Mouse (Mus musculus): ENCODE data around the gene Dnmt3b. TPM values are rescaled to one million over a fixed set of nuclear protein-coding genes. Genes with fewer than 3 reads are reported as not detected.
"Not testable (repeated sequence)": the region's sequence is repeated elsewhere in the genome, so short reads cannot be mapped to it uniquely, and the experiment has no call there.

The Dnmt3b gene
- polyA plus RNA-seq, 1 experiment from 2014 or later: 3.0 TPM

DNA sequence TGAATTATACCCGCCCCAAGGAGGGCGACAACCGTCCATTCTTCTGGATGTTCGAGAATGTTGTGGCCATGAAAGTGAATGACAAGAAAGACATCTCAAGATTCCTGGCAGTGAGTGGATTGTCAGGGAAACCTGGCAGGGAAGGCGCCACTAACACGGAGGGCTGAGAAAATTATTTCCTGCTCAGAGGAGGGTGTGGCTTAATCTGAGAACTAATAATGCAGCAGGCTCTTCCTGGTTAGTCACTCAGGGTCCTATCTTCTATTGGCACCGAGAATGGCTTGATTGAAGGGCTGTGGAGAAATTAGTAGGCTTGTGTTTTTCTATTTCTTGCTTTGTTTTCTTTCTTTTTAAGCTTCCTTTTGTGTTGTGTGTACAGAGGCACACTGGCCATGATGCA lies 28.3 kb downstream of the Dnmt3b start:
- Histone ChIP-seq H3K27ac (ENCODE audit: low read length) (no peak overlapping the region), H3K4me1 (ENCODE audit: control insufficient read depth, insufficient read depth, low read length) (no peaks in the 10 kb centered on the region), H3K9me3 (replicated peaks; ENCODE audit: control insufficient read depth, low read length, poor library complexity, severe bottlenecking) (no peaks in the 10 kb centered on the region), H3K4me2 (ENCODE audit: low read length) (no peak overlapping the region), H3K36me3 (ENCODE audit: control insufficient read depth, insufficient read depth, low read length) (0 out of 2 replicates have a peak, but pooled peaks cover 4% of the 10 kb centered on the region), H3K9ac (ENCODE audit: low read depth, low read length) (no peak overlapping the region), H3K4me3 (ENCODE audit: low read depth, low read length) (no peak overlapping the region), H3K27me3 (ENCODE audit: control insufficient read depth, insufficient read depth, low read depth, low read length) (no peaks in the 10 kb centered on the region)
- WGBS: 92% methylated on average over 7 of the region's 7 CpGs
- ATAC-seq: no peak

DNA sequence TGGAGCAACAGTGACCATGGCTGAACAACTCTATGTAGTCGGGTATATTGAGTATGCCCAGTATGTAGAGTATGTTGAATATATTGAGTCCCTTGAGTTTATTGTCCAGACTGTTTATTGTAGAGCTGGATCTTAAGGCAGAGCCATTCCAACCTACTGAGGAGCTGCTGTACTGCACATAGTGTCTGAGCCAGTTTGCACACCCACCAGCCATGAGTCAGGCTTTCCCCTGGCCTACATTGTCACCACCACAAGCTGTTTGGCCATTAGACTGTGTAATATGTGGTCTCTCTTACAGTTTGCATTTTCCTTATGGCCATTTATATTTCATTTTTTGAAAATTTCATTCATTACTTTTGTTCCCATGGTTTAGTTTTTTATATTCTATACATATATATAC lies 30.7 kb downstream of the Dnmt3b start:
- no peak overlapping the region for H3K9ac ChIP-seq (ENCODE audit: low read depth, low read length)
- peaks cover 4% of the 10 kb centered on the region; the same call in 1 of the 2 replicates for H3K36me3 ChIP-seq (ENCODE audit: control insufficient read depth, insufficient read depth, low read length)
- H3K4me3 ChIP-seq (ENCODE audit: low read depth, low read length): no peak overlapping the region
- no peaks in the 10 kb centered on the region for H3K4me1 ChIP-seq (ENCODE audit: control insufficient read depth, insufficient read depth, low read length)
- WGBS: 83% methylated on average over 1 of the region's 1 CpGs
- no peak overlapping the region for H3K4me2 ChIP-seq (ENCODE audit: low read length)
- no peaks in the 10 kb centered on the region for H3K9me3 ChIP-seq (replicated peaks; ENCODE audit: control insufficient read depth, low read length, poor library complexity, severe bottlenecking)
- no peaks in the 10 kb centered on the region for H3K27me3 ChIP-seq (ENCODE audit: control insufficient read depth, insufficient read depth, low read depth, low read length)
- H3K27ac ChIP-seq (ENCODE audit: low read length): no peak overlapping the region
- no peak for ATAC-seq

DNA sequence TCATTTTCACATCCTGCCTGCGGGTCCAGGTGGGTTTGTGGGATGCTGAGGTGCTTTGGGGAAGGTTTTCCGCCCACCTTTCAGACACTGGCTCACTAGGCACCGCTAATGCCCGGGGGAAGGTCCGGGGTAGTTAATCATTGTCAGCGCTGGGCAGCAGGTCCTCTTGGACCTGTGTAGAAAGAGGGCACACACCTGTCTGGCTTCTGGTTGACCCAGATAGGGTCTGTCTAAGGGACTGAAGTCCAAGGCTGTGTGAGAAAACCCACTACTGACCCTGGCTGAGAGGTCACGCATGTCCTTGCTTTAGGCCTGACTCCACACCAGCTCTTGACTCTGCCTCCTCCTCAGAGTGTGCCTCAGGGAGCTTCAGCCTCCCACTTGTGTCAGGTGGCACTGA lies 44.2 kb downstream of the Dnmt3b start:
- not testable (repeated sequence) for H3K4me2 ChIP-seq (ENCODE audit: low read length); H3K4me1 ChIP-seq (ENCODE audit: control insufficient read depth, insufficient read depth, low read length); H3K36me3 ChIP-seq (ENCODE audit: control insufficient read depth, insufficient read depth, low read length); H3K9me3 ChIP-seq (replicated peaks; ENCODE audit: control insufficient read depth, low read length, poor library complexity, severe bottlenecking); ATAC-seq; H3K27ac ChIP-seq (ENCODE audit: low read length); H3K9ac ChIP-seq (ENCODE audit: low read depth, low read length); H3K4me3 ChIP-seq (ENCODE audit: low read depth, low read length); H3K27me3 ChIP-seq (ENCODE audit: control insufficient read depth, insufficient read depth, low read depth, low read length)
- WGBS: 88% methylated on average over 5 of the region's 7 CpGs

DNA sequence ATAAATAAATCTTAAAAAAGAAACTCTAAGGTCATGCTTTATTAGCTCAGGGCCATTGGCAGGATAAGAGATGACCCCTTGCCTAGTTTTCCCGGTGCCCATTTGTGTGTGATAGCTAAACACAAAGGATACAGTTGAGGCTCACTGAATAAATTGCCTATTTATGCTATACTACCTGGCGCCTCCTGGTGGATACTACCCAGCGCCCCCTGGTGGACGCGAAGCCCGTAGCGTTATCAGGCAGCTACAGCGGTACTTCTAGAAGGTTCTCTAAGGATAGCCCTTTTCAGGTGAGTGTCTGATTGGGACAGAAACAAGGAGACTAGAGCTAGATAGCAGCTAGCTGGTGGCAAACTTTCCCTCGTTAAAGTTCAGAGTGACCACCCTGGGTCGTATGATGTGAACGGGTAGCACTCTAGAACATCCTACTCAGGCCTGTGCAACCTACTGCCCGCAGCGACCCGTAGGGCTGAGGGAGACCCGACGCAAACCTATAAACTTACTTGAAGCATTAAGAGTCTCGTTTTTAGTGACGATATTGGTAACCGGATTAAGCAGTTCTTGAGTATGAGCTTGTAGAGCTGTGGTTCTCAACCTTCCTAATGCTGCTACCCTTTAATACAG lies 45.3 kb downstream of the Dnmt3b start:
- 66% methylated on average over 19 of the region's 19 CpGs for WGBS
- Histone ChIP-seq H3K27me3 (ENCODE audit: control insufficient read depth, insufficient read depth, low read depth, low read length) (no peaks in the 10 kb centered on the region), H3K36me3 (ENCODE audit: control insufficient read depth, insufficient read depth, low read length) (no peaks in the 10 kb centered on the region), H3K4me3 (ENCODE audit: low read depth, low read length) (no peak overlapping the region), H3K4me1 (ENCODE audit: control insufficient read depth, insufficient read depth, low read length) (no peaks in the 10 kb centered on the region), H3K27ac (ENCODE audit: low read length) (no peak overlapping the region), H3K9ac (ENCODE audit: low read depth, low read length) (no peak overlapping the region), H3K4me2 (ENCODE audit: low read length) (no peak overlapping the region), H3K9me3 (replicated peaks; ENCODE audit: control insufficient read depth, low read length, poor library complexity, severe bottlenecking) (no peaks in the 10 kb centered on the region)
- ATAC-seq: no peak

DNA sequence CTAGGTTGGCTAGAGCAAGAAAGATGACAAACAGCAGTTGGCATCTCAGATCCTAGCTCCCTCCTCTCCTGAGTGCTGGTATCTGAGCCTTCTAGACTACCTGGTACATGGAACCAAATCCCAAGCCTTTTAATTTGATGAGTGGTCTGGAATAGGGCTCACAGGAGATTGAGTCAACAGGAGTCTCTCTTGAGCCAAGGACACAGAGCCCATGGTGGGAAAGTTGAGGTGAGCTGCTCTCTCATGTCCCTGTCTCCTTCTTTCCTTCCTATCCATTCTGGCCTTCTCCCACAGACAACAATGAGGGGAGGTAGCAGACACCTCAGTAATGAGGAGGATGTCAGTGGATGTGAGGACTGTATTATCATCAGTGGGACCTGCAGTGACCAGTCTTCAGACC lies 47.1 kb downstream of the Dnmt3b start, which contains the start of gene Dnmt3c:
TSS of gene Dnmt3c (plus strand) at position 301 of the 400 bp plus-strand sequence.
- Histone ChIP-seq H3K4me2 (ENCODE audit: low read length) (no peak within 1 kb of the TSS), H3K27me3 (ENCODE audit: control insufficient read depth, insufficient read depth, low read depth, low read length) (no peaks in the 10 kb centered on the region), H3K9me3 (replicated peaks; ENCODE audit: control insufficient read depth, low read length, poor library complexity, severe bottlenecking) (no peaks in the 10 kb centered on the region), H3K9ac (ENCODE audit: low read depth, low read length) (no peak within 1 kb of the TSS), H3K36me3 (ENCODE audit: control insufficient read depth, insufficient read depth, low read length) (no peaks in the 10 kb centered on the region), H3K4me1 (ENCODE audit: control insufficient read depth, insufficient read depth, low read length) (no peaks in the 10 kb centered on the region), H3K27ac (ENCODE audit: low read length) (no peak within 1 kb of the TSS), H3K4me3 (ENCODE audit: low read depth, low read length) (no peak within 1 kb of the TSS)
- no peak for ATAC-seq

DNA sequence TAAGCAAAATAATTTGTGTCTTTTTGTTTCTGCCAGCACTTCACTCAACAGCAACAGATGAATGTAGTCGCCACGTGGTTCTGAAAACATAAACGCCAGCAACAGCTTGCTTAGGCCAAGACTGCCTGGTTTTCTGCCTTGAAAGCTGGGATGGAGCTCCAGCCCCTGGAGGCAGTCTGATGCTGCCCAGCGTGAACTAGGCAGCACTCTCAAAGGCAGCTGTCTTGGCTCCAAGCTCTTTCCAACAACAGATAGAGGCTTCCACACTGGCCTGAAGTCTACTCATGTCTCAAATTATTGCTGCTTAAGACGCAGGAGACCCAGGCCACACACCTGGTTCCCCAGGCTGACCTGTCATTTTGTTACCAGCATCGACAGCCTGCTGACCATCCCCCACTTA lies 54.1 kb downstream of the Dnmt3b start:
- H3K4me3 ChIP-seq (ENCODE audit: low read depth, low read length): no peak overlapping the region
- H3K36me3 ChIP-seq (ENCODE audit: control insufficient read depth, insufficient read depth, low read length): no peaks in the 10 kb centered on the region
- no peaks in the 10 kb centered on the region for H3K4me1 ChIP-seq (ENCODE audit: control insufficient read depth, insufficient read depth, low read length)
- no peaks in the 10 kb centered on the region for H3K27me3 ChIP-seq (ENCODE audit: control insufficient read depth, insufficient read depth, low read depth, low read length)
- no peak for ATAC-seq
- no peaks in the 10 kb centered on the region for H3K9me3 ChIP-seq (replicated peaks; ENCODE audit: control insufficient read depth, low read length, poor library complexity, severe bottlenecking)
- H3K4me2 ChIP-seq (ENCODE audit: low read length): no peak overlapping the region
- H3K27ac ChIP-seq (ENCODE audit: low read length): no peak overlapping the region
- no peak overlapping the region for H3K9ac ChIP-seq (ENCODE audit: low read depth, low read length)
- WGBS: 39% methylated on average over 6 of the region's 6 CpGs

DNA sequence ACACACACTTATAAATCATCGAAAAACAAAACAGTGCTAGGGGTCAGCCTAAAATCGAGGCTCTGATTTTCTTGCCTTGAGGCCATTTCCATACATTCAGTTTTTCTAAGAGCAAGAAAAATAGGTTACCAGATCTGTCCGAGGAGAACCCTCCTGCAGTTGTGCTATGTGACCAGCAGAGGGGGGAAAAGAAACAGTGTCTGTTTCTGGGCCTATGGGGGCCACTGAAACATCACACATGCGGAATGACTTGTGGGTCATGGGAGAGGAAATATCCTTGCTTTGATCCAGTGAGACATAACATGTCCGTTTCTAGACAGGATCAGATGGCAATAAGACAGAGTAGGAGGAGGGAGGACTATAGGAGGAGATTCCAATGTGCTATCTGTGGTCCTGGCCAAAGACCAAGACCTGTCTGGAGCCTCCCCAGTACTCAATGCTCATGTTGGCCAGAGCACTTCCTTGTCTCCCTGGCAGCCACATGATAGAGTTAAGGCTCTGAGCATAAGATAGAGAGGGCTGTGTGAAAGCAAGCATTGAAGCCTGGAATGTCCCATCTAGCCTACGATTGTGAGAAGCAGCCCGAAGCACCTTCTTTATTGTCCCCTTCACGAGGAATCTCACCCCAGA lies 61.6 kb downstream of the Dnmt3b start:
- Histone ChIP-seq H3K4me3 (ENCODE audit: low read depth, low read length) (no peak overlapping the region), H3K36me3 (ENCODE audit: control insufficient read depth, insufficient read depth, low read length) (no peaks in the 10 kb centered on the region), H3K4me1 (ENCODE audit: control insufficient read depth, insufficient read depth, low read length) (no peaks in the 10 kb centered on the region; the same call in 1 of the 2 replicates), H3K9me3 (replicated peaks; ENCODE audit: control insufficient read depth, low read length, poor library complexity, severe bottlenecking) (no peaks in the 10 kb centered on the region), H3K4me2 (ENCODE audit: low read length) (no peak overlapping the region), H3K27me3 (ENCODE audit: control insufficient read depth, insufficient read depth, low read depth, low read length) (no peaks in the 10 kb centered on the region), H3K27ac (ENCODE audit: low read length) (no peak overlapping the region), H3K9ac (ENCODE audit: low read depth, low read length) (no peak overlapping the region)
- no peak for ATAC-seq
- 51% methylated on average over 8 of the region's 8 CpGs for WGBS

DNA sequence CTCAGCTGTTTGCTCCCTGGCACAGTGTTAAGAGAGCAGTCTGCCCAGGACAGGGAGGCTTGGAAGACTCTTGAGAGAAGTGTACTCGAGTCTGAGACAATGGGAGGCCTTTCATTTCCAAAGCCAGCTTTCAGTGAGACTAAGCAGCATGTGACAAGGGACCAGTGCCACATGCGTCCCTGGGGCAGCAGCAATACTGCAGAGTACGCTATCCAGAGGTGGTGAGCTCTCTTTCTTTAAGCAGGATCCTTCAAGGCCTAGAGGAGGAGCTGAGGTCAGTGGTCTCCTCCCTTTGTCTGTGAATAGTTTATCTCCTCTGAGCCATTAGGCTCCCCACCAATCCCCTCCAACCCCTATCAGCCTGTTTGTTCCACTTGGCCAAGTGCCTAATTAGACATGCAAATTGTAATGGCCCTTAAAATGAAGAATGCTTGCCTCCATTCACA lies 63.4 kb downstream of the Dnmt3b start:
- Histone ChIP-seq H3K36me3 (ENCODE audit: control insufficient read depth, insufficient read depth, low read length) (no peaks in the 10 kb centered on the region), H3K4me1 (ENCODE audit: control insufficient read depth, insufficient read depth, low read length) (no peaks in the 10 kb centered on the region; the same call in 1 of the 2 replicates), H3K9me3 (replicated peaks; ENCODE audit: control insufficient read depth, low read length, poor library complexity, severe bottlenecking) (no peaks in the 10 kb centered on the region), H3K9ac (ENCODE audit: low read depth, low read length) (no peak overlapping the region), H3K27me3 (ENCODE audit: control insufficient read depth, insufficient read depth, low read depth, low read length) (no peaks in the 10 kb centered on the region), H3K4me2 (ENCODE audit: low read length) (no peak overlapping the region), H3K27ac (ENCODE audit: low read length) (peak overlapping the region; percentile 68), H3K4me3 (ENCODE audit: low read depth, low read length) (no peak overlapping the region)
- peak; percentile 74 for ATAC-seq
- WGBS: 5% methylated on average over 3 of the region's 3 CpGs

DNA sequence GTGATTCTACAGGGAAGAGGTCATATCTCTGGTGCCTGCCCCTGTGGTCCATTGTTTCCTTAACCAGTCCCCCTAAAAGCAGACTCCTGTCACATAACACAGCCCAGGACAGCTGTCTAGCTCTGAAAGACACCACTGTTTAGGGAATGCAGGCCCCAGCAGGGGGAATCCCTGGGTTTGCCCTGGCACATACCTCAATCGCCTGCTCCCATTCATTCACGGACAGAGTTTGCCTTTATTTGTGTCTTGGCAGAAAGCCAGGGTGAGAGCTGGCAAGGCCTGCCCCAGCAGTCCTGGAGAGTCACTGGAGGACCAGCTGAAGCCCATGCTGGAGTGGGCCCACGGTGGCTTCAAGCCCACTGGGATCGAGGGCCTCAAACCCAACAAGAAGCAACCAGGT lies 64.0 kb downstream of the Dnmt3b start:
- H3K9ac ChIP-seq (ENCODE audit: low read depth, low read length): no peak overlapping the region
- H3K4me1 ChIP-seq (ENCODE audit: control insufficient read depth, insufficient read depth, low read length): no peaks in the 10 kb centered on the region; the same call in 1 of the 2 replicates
- no peaks in the 10 kb centered on the region for H3K9me3 ChIP-seq (replicated peaks; ENCODE audit: control insufficient read depth, low read length, poor library complexity, severe bottlenecking)
- no peak overlapping the region for H3K4me2 ChIP-seq (ENCODE audit: low read length)
- no peak overlapping the region for H3K4me3 ChIP-seq (ENCODE audit: low read depth, low read length)
- H3K36me3 ChIP-seq (ENCODE audit: control insufficient read depth, insufficient read depth, low read length): no peaks in the 10 kb centered on the region
- peak overlapping the region; percentile 68 for H3K27ac ChIP-seq (ENCODE audit: low read length)
- WGBS: 14% methylated on average over 4 of the region's 4 CpGs
- ATAC-seq: peak; percentile 91
- no peaks in the 10 kb centered on the region for H3K27me3 ChIP-seq (ENCODE audit: control insufficient read depth, insufficient read depth, low read depth, low read length)
